Mouse (Mus musculus) CD4-positive naive resting alpha-beta T cell, adult 57 days (primary cell): ENCODE data around the gene Tyw3. TPM values are rescaled to one million over a fixed set of nuclear protein-coding genes. Genes with fewer than 3 reads are reported as not detected.

Source experiments
- total RNA-seq: library from RNA; stranded (reverse); gene quantifications from one replicate; pipeline ENCODE4 v1.2.4, GENCODE M21; 2023

Gene Tyw3
- total RNA-seq, result 7.4 TPM

GRCm38 (mm10) chr3:154596934-154597554 lies at the start of gene Tyw3:
Gene Tyw3 (minus strand): TSS chr3:154597104.

GRCm38 (mm10) chr3:154596488-154596933 lies 393 bp downstream of the Tyw3 start, which contains the start of gene Cryz:
Gene Cryz (plus strand): TSS chr3:154596711.

Other genes with a start within 250 kb of the Tyw3 start
- 3.8 TPM for gene Cryz, start 393 bp downstream of the Tyw3 start, total RNA-seq
- gene Erich3, start 66.8 kb upstream of the Tyw3 start, total RNA-seq, result not detected